Mouse (Mus musculus): Measurements from ENCODE around the gene Drap1. TPM values are rescaled to one million over a fixed set of nuclear protein-coding genes. Genes with fewer than 3 reads are reported as not detected.

The Drap1 gene
- total RNA-seq, 1 experiment: 124 TPM

DNA sequence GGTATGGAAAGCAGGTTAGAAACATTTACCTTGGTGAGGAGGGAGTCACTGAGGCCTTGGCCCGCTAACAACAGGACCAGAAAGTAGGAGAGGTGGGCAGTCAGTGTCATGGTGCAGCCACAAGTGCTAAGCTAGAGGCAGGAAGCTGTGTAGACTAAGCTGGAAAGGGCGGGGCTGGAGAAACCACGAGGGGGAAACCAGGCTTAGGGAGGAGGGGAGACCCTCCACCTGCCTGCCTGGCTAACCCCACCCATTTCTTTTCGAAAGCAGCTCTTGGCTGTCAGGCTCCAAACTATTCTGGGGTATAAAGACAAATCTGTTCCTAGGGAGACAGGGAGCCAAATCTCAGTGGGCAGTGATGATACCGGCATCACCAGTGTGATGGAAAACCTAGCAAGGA lies 43.6 kb upstream of the Drap1 start, which contains the start of gene Ctsw:
Gene Ctsw, minus strand, starts transcription at position 134 of the 400 bp plus-strand sequence.
- Histone ChIP-seq H3K9me3 (ENCODE audit: control insufficient read depth, insufficient read depth, low read depth, low read length) (no peaks in the 10 kb centered on the region), H3K27ac (ENCODE audit: insufficient read depth, low read depth, low read length, poor library complexity, severe bottlenecking) (no peak within 1 kb of the TSS), H3K36me3 (ENCODE audit: control insufficient read depth, insufficient read depth, low read length, poor library complexity, severe bottlenecking) (peaks cover 23% of the 10 kb centered on the region), H3K4me1 (ENCODE audit: control insufficient read depth in 2 of 2, insufficient read depth in 2 of 2, low read length in 2 of 2, poor library complexity in 1 of 2) (peaks cover 7 to 13% of the 10 kb centered on the region in 2 experiments; a peak in 3 of 4 replicates), H3K9ac (ENCODE audit: insufficient read depth, low read depth, low read length, poor library complexity, severe bottlenecking) (no peak within 1 kb of the TSS), H3K4me3 (ENCODE audit: insufficient read depth in 1 of 2, low read depth in 1 of 2, low read length in 2 of 2, poor library complexity in 1 of 2, severe bottlenecking in 1 of 2) (no peak within 1 kb of the TSS)
- no peak for DNase-seq (ENCODE audit: low read depth, low spot score)
- TF ChIP-seq HCFC1 (IDR thresholded peaks at IDR 0.05; ENCODE audit: borderline replicate concordance, insufficient read depth, low read length): no peak
- TF ChIP-seq ZNF384 (IDR thresholded peaks at IDR 0.05; ENCODE audit: low read depth, low read length): no peak
- no peak for TF ChIP-seq MAFK (IDR thresholded peaks at IDR 0.05; ENCODE audit: insufficient read depth, low read depth, low read length)
- TF ChIP-seq CHD2 (IDR thresholded peaks at IDR 0.05; ENCODE audit: low read depth, low read length): no peak
- TF ChIP-seq ZC3H11A (IDR thresholded peaks at IDR 0.05; ENCODE audit: borderline replicate concordance, low read depth, low read length): no peak
- in situ Hi-C loops (cut with MboI; ENCODE audit: low sequenced_read_pairs in 2 of 2, unreplicated experiment in 2 of 2): no loop called here

DNA sequence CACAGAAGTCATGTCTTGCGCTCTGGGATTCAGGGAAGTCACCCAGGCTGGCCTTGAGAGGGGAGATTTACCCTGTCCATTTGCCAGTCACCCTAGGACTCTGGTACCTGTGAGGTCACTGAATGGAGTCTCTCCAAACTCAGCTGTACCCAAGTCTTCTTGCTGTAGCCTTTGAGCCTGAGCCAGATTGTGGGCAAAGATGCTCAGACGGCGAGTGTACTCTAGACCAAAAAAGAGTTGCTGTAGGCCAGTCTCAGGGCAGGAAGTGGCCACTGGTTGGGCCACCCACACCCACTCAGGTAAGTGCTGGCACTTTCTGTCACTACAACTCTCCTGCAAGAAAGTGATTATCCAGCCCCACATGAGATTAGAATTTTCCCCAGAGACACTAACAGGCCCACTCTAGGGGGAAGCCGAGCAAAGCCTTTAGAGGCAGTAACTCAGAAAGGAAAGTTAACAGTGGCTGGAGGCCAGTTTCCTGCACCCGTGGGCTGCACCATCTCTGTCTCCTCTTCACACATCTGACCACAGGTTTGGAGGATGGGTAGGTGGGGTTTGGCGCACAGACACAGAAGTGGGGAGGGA lies 42.2 kb upstream of the Drap1 start:
- TF ChIP-seq ZNF384 (IDR thresholded peaks at IDR 0.05; ENCODE audit: low read depth, low read length) (no peak), ZC3H11A (IDR thresholded peaks at IDR 0.05; ENCODE audit: borderline replicate concordance, low read depth, low read length) (no peak), CHD2 (IDR thresholded peaks at IDR 0.05; ENCODE audit: low read depth, low read length) (no peak), HCFC1 (IDR thresholded peaks at IDR 0.05; ENCODE audit: borderline replicate concordance, insufficient read depth, low read length) (no peak)
- Histone ChIP-seq H3K4me3 (ENCODE audit: insufficient read depth in 1 of 2, low read depth in 1 of 2, low read length in 2 of 2, poor library complexity in 1 of 2, severe bottlenecking in 1 of 2) (no peak overlapping the region), H3K27ac (ENCODE audit: insufficient read depth, low read depth, low read length, poor library complexity, severe bottlenecking) (no peak overlapping the region), H3K4me1 (ENCODE audit: control insufficient read depth in 2 of 2, insufficient read depth in 2 of 2, low read length in 2 of 2, poor library complexity in 1 of 2) (peaks cover 7 to 13% of the 10 kb centered on the region in 2 experiments; a peak in 3 of 4 replicates), H3K36me3 (ENCODE audit: control insufficient read depth, insufficient read depth, low read length, poor library complexity, severe bottlenecking) (peaks cover 31% of the 10 kb centered on the region), H3K9me3 (ENCODE audit: control insufficient read depth, insufficient read depth, low read depth, low read length) (no peaks in the 10 kb centered on the region), H3K9ac (ENCODE audit: insufficient read depth, low read depth, low read length, poor library complexity, severe bottlenecking) (no peak overlapping the region)
- DNase-seq (ENCODE audit: low read depth, low spot score): no peak
- in situ Hi-C loops (cut with MboI; ENCODE audit: low sequenced_read_pairs in 2 of 2, unreplicated experiment in 2 of 2): no loop called here

DNA sequence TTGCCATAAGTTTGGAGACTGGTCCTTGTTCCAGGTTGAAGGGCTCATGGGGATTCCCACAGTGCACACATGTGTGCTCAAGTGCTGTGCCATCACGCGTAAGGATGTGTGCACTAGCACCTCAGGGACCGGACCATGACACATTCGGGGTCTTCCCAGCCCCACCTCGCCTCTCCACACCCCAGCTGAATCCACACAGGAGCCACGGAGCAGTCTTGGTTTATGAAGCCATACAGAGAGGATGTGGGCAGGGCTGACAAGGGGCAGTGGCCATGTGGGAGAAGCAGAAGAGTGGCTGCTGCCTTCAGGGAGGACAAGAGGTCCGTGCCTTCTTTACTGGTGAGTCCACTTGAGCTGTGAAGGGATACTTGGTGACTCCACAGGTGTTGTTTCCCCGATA lies 40.3 kb upstream of the Drap1 start:
- peaks cover 31% of the 10 kb centered on the region for H3K36me3 ChIP-seq (ENCODE audit: control insufficient read depth, insufficient read depth, low read length, poor library complexity, severe bottlenecking)
- H3K9ac ChIP-seq (ENCODE audit: insufficient read depth, low read depth, low read length, poor library complexity, severe bottlenecking): no peak overlapping the region
- no peak for DNase-seq (ENCODE audit: low read depth, low spot score)
- H3K4me1 ChIP-seq (ENCODE audit: control insufficient read depth in 2 of 2, insufficient read depth in 2 of 2, low read length in 2 of 2, poor library complexity in 1 of 2): peaks cover 7 to 13% of the 10 kb centered on the region in 2 experiments; a peak in 3 of 4 replicates
- in situ Hi-C loops (cut with MboI; ENCODE audit: low sequenced_read_pairs in 2 of 2, unreplicated experiment in 2 of 2): no loop called here
- no peak overlapping the region for H3K27ac ChIP-seq (ENCODE audit: insufficient read depth, low read depth, low read length, poor library complexity, severe bottlenecking)
- TF ChIP-seq CHD2 (IDR thresholded peaks at IDR 0.05; ENCODE audit: low read depth, low read length): no peak
- no peak for TF ChIP-seq HCFC1 (IDR thresholded peaks at IDR 0.05; ENCODE audit: borderline replicate concordance, insufficient read depth, low read length)
- no peak for TF ChIP-seq ZNF384 (IDR thresholded peaks at IDR 0.05; ENCODE audit: low read depth, low read length)
- no peak for TF ChIP-seq MAFK (IDR thresholded peaks at IDR 0.05; ENCODE audit: insufficient read depth, low read depth, low read length)
- no peaks in the 10 kb centered on the region for H3K9me3 ChIP-seq (ENCODE audit: control insufficient read depth, insufficient read depth, low read depth, low read length)
- H3K4me3 ChIP-seq (ENCODE audit: insufficient read depth in 1 of 2, low read depth in 1 of 2, low read length in 2 of 2, poor library complexity in 1 of 2, severe bottlenecking in 1 of 2): no peak overlapping the region

DNA sequence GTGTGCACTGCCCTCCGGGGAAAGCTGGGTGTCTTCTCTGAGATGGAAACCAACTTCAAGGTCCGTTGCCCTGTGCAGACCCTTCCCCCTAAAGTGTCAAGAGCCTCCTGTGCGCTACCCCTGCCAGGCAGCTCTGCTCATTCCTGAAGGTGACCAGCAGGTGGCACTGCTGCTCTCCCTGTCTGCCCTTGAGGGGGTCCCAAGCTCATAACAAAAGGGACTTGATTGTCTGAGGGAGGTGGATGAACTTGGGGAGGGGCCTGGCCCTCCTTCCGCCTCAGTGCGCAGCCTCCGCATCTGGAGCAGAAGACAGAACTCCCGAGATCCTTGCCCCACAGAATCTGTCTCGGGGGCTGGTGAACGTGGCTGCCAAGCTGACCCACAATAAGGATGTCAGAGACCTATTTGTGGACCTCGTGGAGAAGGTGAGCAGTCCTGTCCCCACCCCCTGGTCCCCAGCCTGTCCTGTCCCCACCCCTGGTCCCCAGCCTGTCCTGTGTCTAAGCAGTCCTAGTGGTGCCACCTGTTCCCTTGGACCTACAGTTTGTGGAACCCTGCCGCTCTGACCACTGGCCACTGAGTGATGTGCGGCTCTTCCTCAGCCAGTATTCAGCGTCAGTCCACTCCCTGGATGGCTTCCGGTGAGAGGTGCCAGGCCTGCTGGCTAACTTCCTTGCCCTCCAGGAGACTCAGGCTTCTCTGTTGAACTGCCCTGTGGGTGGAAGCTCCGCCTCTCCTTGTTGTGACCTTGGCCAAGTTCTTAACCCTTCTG lies 39.2 kb upstream of the Drap1 start:
- Histone ChIP-seq H3K4me1 (ENCODE audit: control insufficient read depth in 2 of 2, insufficient read depth in 2 of 2, low read length in 2 of 2, poor library complexity in 1 of 2) (peaks cover 7 to 13% of the 10 kb centered on the region in 2 experiments; a peak in 3 of 4 replicates), H3K4me3 (ENCODE audit: insufficient read depth in 1 of 2, low read depth in 1 of 2, low read length in 2 of 2, poor library complexity in 1 of 2, severe bottlenecking in 1 of 2) (peak overlapping the region; percentile 18 to 54), H3K27ac (ENCODE audit: insufficient read depth, low read depth, low read length, poor library complexity, severe bottlenecking) (0 out of 2 replicates have a peak overlapping the region, but pooled peaks have one; percentile 26), H3K36me3 (ENCODE audit: control insufficient read depth, insufficient read depth, low read length, poor library complexity, severe bottlenecking) (peaks cover 31% of the 10 kb centered on the region), H3K9ac (ENCODE audit: insufficient read depth, low read depth, low read length, poor library complexity, severe bottlenecking) (peak overlapping the region; percentile 53), H3K9me3 (ENCODE audit: control insufficient read depth, insufficient read depth, low read depth, low read length) (no peaks in the 10 kb centered on the region)
- TF ChIP-seq CHD2 (IDR thresholded peaks at IDR 0.05; ENCODE audit: low read depth, low read length) (no peak), HCFC1 (IDR thresholded peaks at IDR 0.05; ENCODE audit: borderline replicate concordance, insufficient read depth, low read length) (peak; percentile 40; the same call in 1 of the 2 replicates)
- DNase-seq (ENCODE audit: low read depth, low spot score): peak; percentile 82
- in situ Hi-C loops (cut with MboI; ENCODE audit: low sequenced_read_pairs in 2 of 2, unreplicated experiment in 2 of 2): no loop called here

Data from ES-E14 (cell line).